Mouse (Mus musculus): ENCODE measurements around the gene Pgam1.
"Not testable (repeated sequence)": the region's sequence is repeated elsewhere in the genome, so short reads cannot be mapped to it uniquely, and the experiment has no call there.

Gene Pgam1

GRCm38 (mm10) chr19:41911178-41912073 is at the start of gene Pgam1:
Pgam1 (plus strand) TSS chr19:41911923.
- in situ Hi-C loops (cut with MboI; ENCODE audit: low sequenced_read_pairs) = no loop called here

DNA sequence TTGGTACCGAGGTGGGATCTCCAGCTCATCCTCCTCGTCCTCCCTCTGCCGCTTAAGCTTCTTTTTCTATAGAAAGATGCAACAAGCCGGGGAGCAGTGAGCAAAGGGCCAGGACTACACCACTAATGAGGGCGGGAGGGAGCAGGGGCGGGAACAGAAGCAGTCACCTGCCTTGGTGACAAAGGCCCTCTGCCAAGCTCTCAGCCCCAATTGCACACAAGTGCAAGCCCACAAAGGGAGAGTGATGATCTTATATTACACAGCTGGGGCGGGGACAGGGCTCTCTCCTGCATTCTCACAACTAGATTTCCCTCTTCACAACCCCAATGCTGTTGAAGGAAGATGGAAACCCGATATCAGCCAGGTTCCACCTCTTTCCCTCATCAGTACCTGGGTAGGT is 45.0 kb upstream of the Pgam1 start:
- in situ Hi-C loops (cut with MboI; ENCODE audit: low sequenced_read_pairs) = no loop called here

- in situ Hi-C loops (cut with MboI; ENCODE audit: low sequenced_read_pairs) = no loop called here
Observed at GRCm38 (mm10) chr19:41869296-41869695, 42.4 kb upstream of the Pgam1 start.

GRCm38 (mm10) chr19:41869946-41870345 is 41.8 kb upstream of the Pgam1 start:
- in situ Hi-C loops (cut with MboI; ENCODE audit: low sequenced_read_pairs) = not testable (repeated sequence)

- in situ Hi-C loops (cut with MboI; ENCODE audit: low sequenced_read_pairs) = no loop called here
Observed at GRCm38 (mm10) chr19:41872285-41872684, 39.4 kb upstream of the Pgam1 start.

- in situ Hi-C loops (cut with MboI; ENCODE audit: low sequenced_read_pairs) = no loop called here
Observed at GRCm38 (mm10) chr19:41874356-41874755, 37.4 kb upstream of the Pgam1 start.

DNA sequence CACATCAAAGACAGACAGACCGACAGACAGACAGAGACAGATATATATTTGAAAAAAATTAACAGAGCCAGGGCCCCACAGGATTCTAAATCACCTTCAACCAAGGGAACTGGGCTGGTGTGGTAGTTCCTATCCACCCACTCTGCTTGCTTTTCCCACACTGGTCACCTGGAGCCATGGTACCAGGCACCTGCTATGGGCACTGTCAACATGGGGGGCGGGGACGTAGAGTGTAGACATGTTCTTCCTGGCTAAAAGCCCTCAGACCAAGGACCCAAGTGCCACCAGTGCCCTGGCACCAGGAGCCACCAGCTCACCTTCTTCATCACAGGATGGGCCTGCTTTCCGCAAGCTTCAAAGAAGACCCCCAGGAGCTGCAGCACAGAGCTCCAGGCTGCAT is 29.9 kb upstream of the Pgam1 start:
- in situ Hi-C loops (cut with MboI; ENCODE audit: low sequenced_read_pairs) = no loop called here

GRCm38 (mm10) chr19:41883882-41884281 is 27.8 kb upstream of the Pgam1 start:
- in situ Hi-C loops (cut with MboI; ENCODE audit: low sequenced_read_pairs) = no loop called here

- in situ Hi-C loops (cut with MboI; ENCODE audit: low sequenced_read_pairs) = no loop called here
Observed at GRCm38 (mm10) chr19:41888191-41888590, 23.5 kb upstream of the Pgam1 start.

DNA sequence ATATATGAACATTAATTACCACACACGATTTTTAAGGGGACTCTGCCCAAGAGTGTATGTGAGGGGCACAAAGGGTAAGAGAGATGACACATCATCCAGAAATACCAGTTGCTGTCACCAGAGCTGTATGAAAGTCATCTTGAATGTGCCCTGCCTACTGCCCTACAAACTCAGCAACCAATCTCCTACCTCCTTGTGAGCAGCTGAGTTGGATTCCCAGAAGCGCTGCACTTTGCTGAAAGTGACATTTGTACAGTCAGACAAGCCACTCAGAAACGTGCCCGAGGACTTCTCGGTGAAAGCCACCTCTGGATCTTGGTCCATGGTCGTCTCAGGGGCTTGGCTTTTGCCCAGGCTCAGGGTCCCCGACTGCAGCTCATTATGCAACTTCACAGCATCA is 16.8 kb upstream of the Pgam1 start:
- in situ Hi-C loops (cut with MboI; ENCODE audit: low sequenced_read_pairs) = no loop called here

GRCm38 (mm10) chr19:41895460-41896318 is 16.0 kb upstream of the Pgam1 start, which contains the start of gene Rrp12:
Rrp12 (minus strand) TSS chr19:41896173.
- in situ Hi-C loops (cut with MboI; ENCODE audit: low sequenced_read_pairs) = no loop called here

GRCm38 (mm10) chr19:41896319-41896711 is 15.4 kb upstream of the Pgam1 start:
- in situ Hi-C loops (cut with MboI; ENCODE audit: low sequenced_read_pairs) = no loop called here

DNA sequence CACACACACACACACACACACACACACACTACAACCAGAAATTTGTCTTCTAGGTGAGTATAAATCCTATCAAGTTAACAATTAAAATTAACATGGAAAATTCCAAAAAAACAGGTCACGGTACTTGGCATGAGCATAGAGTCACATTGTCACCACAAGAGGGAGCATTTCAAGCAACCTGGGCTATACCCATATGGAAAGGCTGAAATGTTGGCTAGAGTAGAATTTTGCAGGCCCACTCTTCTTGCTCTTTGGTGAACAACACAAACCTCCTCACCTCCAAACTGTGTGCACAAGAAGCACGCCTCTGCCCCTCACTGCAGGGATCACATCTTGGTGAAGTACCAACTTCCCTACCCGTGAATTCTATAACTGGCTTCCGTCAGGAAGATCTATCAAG is 12.9 kb upstream of the Pgam1 start:
- in situ Hi-C loops (cut with MboI; ENCODE audit: low sequenced_read_pairs) = no loop called here

DNA sequence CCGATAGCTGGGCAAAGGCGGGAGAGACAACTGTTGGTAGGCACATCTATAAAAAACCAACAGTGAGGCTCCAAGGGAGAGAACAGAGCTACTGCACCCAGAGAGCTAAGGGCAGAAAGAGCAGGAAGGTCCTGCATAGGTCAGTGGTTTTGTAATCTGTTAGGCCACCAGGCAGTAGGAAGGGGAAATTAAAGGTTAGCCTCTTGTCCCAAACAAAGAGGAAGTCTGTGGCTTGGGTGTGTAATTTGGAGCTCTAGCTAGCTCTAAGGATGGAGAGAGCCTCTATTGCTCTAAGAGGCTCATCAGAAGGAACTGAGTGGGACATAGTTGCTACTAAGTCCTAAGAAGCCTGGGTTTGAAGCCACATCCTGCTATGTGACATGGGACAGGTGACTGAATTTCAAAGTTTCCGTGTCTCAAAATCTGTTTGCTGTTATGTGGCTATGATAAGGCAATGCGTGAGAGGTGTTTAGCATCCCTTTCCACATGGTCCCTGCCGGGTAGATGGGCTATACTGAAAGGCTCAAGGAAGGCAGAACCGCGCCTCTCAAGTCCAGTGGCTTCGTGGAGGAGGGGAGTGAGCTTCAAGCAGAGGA is 11.1 kb upstream of the Pgam1 start:
- in situ Hi-C loops (cut with MboI; ENCODE audit: low sequenced_read_pairs) = no loop called here

DNA sequence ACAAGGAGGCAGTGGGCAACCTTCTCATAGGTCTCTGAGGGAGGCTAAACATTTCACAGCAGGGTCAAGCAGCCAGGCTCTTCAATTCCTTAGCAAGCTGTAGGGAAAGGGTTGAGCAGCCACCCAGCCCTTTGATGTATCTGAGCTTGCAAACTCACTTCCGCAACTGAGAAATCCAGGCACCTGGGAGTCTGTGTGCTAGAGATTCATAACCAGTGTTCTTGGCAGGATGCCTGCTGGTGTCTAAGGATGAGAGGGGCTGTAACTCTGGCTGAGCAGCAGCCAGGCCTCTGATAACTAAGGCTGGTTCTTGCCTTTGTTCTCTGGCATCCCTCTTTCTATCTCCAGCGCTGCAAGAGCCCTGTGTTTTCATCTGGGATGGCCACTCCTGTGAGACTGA is 10.0 kb upstream of the Pgam1 start:
- in situ Hi-C loops (cut with MboI; ENCODE audit: low sequenced_read_pairs) = no loop called here

- in situ Hi-C loops (cut with MboI; ENCODE audit: low sequenced_read_pairs) = no loop called here
Observed at GRCm38 (mm10) chr19:41902848-41903593, 8.7 kb upstream of the Pgam1 start.

GRCm38 (mm10) chr19:41905246-41905645 is 6.5 kb upstream of the Pgam1 start:
- in situ Hi-C loops (cut with MboI; ENCODE audit: low sequenced_read_pairs) = no loop called here

DNA sequence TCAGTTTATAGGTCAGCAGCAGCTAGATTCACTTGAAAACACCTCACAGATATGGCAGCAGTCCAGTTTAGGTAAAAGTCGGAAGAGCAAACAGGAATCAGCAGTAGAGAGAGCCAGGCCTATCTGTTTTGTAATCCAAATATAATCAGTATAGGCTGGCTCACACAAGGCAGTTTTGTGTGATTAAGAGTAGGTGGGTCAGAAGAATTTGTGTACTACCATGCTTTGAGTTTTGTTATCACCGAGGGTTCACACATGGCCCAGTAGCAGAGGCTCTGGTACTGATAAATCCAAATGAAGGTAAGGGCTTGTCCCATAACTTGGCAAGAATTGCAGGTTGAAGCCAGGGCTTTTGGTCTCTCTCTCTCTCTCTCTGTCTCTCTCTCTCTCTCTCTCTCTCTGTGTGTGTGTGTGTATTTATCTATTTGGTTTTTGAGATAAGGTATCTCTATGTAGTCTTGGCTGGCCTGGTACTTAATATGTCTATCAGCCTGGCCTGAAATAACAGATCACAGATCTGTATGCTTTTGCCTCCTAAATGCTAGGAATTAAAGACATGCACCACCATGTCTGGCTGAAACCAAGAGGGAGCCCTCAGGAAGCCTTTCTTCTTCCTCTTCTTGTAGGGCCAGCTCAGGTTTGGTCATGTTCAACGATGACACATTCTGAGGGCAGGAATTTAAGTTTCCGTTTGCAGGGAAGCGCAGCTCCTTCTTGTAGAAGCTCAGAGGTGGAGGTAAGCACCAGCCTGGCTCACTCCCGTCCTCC is 5.2 kb upstream of the Pgam1 start:
- in situ Hi-C loops (cut with MboI; ENCODE audit: low sequenced_read_pairs) = no loop called here

DNA sequence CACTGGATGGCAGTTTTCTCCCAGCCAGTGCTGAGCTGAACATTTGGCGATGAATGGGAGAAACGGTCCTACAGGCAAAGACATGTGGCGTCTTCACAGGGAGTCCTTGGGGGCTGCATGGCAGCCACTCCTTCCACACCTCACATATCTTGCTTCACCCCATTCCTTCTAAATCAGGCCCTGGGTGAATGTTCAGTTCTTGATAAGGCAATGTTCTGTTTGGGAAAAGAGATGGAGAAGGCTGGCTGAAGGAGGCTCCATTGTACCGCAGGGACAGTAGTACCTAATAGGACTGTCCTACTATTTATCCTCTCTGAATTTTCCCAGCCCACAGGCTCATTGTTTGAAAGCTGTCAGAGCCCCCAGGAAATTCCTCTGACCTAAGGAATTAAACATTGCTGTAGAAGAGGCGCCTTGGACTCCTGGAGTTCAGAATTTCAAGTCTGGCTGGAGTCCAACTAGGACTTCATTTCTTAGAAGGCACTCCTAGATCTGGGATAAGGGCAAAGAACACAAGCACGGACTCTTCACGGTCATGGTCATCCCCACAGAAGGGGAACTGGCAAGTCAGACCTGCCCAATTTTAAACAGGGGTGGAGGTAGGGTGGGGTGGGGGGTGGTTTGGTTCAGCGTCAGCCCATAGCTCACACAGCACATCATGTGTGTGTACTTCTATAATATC is 4.5 kb upstream of the Pgam1 start:
- in situ Hi-C loops (cut with MboI; ENCODE audit: low sequenced_read_pairs) = no loop called here

Measured in CH12F3 (cell line).